Mouse (Mus musculus): ENCODE results near the gene Kcnn1. TPM values are rescaled to one million over a fixed set of nuclear protein-coding genes. Genes with fewer than 3 reads are reported as not detected.
A peak's percentile ranks its signal among the peaks of the same experiment; 100 is the strongest.

Gene Kcnn1
- polyA plus RNA-seq, 1 experiment from 2014 or later: 12.6 TPM

DNA sequence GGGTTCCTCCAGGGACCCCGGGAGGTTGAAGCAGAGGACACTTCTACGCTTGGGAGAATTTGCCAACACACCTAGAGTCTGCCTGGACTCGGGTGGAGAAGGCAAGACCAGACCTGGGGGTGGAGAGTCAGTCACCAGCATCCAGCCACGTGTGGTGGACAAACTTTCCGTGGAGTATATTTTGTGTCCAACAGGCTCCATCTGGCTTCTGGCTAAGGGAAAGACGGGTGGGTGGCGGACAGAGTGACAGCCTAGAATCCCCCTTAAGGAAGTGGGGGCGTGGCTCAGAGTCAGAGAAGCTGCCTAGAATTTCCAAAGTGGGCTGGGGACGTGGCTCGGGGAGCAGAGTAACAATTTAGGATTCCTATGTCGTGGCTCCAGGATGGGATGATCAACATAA is 41.1 kb downstream of the Kcnn1 start:
- H3K36me3 ChIP-seq (ENCODE audit: control insufficient read depth, insufficient read depth, low read length): no peaks in the 10 kb centered on the region
- 48% methylated on average over 11 of the region's 11 CpGs for WGBS
- no peaks in the 10 kb centered on the region for H3K27me3 ChIP-seq (ENCODE audit: control insufficient read depth, insufficient read depth, low read length)
- no peak overlapping the region for H3K4me3 ChIP-seq (ENCODE audit: low read depth, low read length)
- no peaks in the 10 kb centered on the region for H3K4me1 ChIP-seq (ENCODE audit: control insufficient read depth, insufficient read depth, low read length)
- H3K27ac ChIP-seq (ENCODE audit: low read depth, low read length): no peak overlapping the region
- no peak for ATAC-seq (ENCODE audit: low read depth)
- no peaks in the 10 kb centered on the region for H3K9me3 ChIP-seq (ENCODE audit: control insufficient read depth, low read length)
- no peak overlapping the region for H3K9ac ChIP-seq (replicated peaks; ENCODE audit: low read depth, low read length)
- no peak overlapping the region for H3K4me2 ChIP-seq (ENCODE audit: low read depth, low read length)

DNA sequence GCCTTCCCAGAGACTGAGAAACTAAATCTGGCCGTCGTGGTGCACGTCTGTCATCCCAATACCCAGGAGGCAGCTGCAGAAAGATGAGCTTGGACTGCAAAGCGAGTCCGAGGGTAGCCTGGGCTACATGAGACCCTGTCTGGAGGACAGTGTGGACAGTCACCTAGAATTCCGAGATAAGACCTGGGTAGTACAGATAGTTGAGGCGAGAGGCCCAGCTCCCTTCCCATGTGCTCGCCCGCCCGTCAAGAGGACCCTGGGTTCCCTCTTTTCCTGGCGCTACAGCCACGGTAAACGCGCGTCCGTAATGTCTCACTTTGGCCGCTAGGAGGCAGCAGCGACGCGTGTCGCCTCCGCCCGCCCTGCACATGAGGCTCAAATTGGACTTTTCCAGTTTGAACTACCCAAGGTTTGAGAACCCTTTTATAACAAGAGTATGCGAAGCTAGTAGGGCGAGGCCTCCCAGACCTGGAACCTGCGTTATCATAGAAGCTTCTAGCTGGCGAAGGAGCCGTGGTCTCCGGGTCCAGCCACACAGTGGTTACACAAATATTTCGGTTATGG is 41.6 kb downstream of the Kcnn1 start:
- Histone ChIP-seq H3K4me1 (ENCODE audit: control insufficient read depth, insufficient read depth, low read length) (no peaks in the 10 kb centered on the region), H3K4me3 (ENCODE audit: low read depth, low read length) (no peak overlapping the region), H3K4me2 (ENCODE audit: low read depth, low read length) (no peak overlapping the region), H3K27me3 (ENCODE audit: control insufficient read depth, insufficient read depth, low read length) (no peaks in the 10 kb centered on the region), H3K9ac (replicated peaks; ENCODE audit: low read depth, low read length) (no peak overlapping the region), H3K36me3 (ENCODE audit: control insufficient read depth, insufficient read depth, low read length) (no peaks in the 10 kb centered on the region), H3K27ac (ENCODE audit: low read depth, low read length) (no peak overlapping the region), H3K9me3 (ENCODE audit: control insufficient read depth, low read length) (no peaks in the 10 kb centered on the region)
- WGBS: 14% methylated on average over 30 of the region's 30 CpGs
- ATAC-seq (ENCODE audit: low read depth): peak; percentile 45

DNA sequence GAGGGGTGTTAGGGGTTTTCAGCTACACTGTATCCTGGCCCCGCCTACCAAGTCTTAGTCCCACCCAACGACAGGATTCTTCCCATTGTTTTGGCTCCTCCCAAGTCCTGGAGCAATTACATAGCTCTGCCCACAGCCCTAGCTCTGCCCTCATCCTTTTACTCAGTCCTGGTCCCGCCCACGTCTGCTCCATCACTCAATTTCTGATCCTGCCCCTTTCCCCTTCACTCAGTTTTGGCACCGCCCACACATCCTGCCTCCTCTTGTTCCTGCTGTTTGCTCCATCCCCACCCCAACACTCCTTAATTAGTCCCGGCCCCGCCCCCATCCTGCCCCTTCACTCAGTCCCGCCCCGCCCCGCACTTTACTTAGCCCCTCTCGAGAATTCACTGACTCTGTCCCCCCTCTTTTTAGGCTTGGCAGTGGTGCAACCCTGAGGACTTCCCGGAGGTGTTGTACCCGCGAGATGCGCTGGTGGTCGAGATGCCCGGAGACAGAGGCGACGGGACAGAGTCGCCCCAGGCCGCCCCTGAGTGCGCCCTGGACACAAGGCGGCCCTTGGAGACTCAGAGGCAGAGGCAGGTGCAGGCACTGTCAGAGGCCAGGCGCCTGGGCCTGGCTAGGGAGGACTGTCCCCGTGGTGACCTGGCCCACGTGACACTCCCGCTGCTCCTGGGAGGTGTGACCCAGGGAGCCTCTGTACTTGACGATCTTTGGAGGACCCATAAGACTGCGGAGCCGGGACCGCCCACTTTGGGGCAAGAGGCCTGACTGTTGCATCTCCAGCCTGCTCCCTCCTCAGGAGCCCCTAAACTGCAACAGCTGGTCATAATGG is 42.7 kb downstream of the Kcnn1 start:
- H3K27ac ChIP-seq (ENCODE audit: low read depth, low read length): no peak overlapping the region
- no peak overlapping the region for H3K4me2 ChIP-seq (ENCODE audit: low read depth, low read length)
- WGBS: 3% methylated on average over 31 of the region's 31 CpGs

DNA sequence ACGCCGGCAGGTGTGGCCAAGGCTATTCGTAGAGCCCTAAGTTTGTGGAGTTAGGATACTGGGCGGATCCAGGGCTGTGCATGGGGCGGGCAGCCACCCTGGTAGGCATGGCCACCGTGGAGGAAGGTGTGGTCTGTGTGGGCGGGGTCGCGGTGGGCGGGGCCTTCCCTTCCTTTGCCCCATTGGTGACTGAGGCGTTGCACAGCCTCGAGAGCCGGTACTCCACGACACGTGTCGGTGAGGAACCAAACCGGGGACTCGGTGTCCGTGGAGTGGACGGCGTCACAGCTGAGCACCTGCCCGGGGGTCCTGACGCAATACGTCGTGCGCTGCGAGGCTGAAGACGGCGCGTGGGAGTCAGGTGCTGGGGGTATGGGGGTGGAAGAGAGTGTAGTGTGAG is 46.4 kb downstream of the Kcnn1 start:
- ATAC-seq (ENCODE audit: low read depth): no peak
- no peaks in the 10 kb centered on the region for H3K4me1 ChIP-seq (ENCODE audit: control insufficient read depth, insufficient read depth, low read length)
- H3K27me3 ChIP-seq (ENCODE audit: control insufficient read depth, insufficient read depth, low read length): no peaks in the 10 kb centered on the region
- WGBS: 10% methylated on average over 30 of the region's 30 CpGs
- H3K4me3 ChIP-seq (ENCODE audit: low read depth, low read length): peak overlapping the region; percentile 8; the same call in 1 of the 2 replicates
- H3K9ac ChIP-seq (replicated peaks; ENCODE audit: low read depth, low read length): no peak overlapping the region
- no peaks in the 10 kb centered on the region for H3K9me3 ChIP-seq (ENCODE audit: control insufficient read depth, low read length)
- H3K27ac ChIP-seq (ENCODE audit: low read depth, low read length): no peak overlapping the region
- no peaks in the 10 kb centered on the region for H3K36me3 ChIP-seq (ENCODE audit: control insufficient read depth, insufficient read depth, low read length)
- H3K4me2 ChIP-seq (ENCODE audit: low read depth, low read length): peak overlapping the region; percentile 30; the same call in 1 of the 2 replicates

More for the DNA sequence above, 42.7 kb downstream of the Kcnn1 start:
- Histone ChIP-seq H3K36me3 (ENCODE audit: control insufficient read depth, insufficient read depth, low read length) (no peaks in the 10 kb centered on the region), H3K27me3 (ENCODE audit: control insufficient read depth, insufficient read depth, low read length) (no peaks in the 10 kb centered on the region), H3K4me3 (ENCODE audit: low read depth, low read length) (no peak overlapping the region), H3K9me3 (ENCODE audit: control insufficient read depth, low read length) (no peaks in the 10 kb centered on the region), H3K9ac (replicated peaks; ENCODE audit: low read depth, low read length) (no peak overlapping the region), H3K4me1 (ENCODE audit: control insufficient read depth, insufficient read depth, low read length) (no peaks in the 10 kb centered on the region)
- peak; percentile 47; the same call in 1 of the 2 replicates for ATAC-seq (ENCODE audit: low read depth)

DNA sequence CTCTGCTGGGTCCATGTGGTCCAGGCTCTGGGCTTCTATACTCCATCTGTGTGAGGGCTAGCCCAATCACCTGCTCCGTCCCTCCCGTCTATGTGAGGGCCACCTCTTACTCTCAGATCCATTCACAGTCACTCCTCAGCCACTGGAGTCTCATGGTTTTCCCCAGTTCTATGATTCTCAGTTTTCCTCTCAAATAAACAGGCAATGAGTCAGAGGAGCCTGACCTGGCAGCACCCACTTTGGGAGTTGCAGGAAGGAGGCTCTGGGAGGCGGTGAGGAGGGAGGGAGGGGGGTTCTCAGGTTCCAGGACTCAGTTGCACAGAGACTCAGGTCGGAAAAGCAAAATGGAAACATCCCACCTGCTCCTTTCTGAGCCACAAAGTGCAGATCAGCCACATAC is 50.2 kb downstream of the Kcnn1 start:
- WGBS: 58% methylated on average over 4 of the region's 4 CpGs
- no peak for ATAC-seq (ENCODE audit: low read depth)
- Histone ChIP-seq H3K27me3 (ENCODE audit: control insufficient read depth, insufficient read depth, low read length) (no peaks in the 10 kb centered on the region), H3K9ac (replicated peaks; ENCODE audit: low read depth, low read length) (no peak overlapping the region), H3K9me3 (ENCODE audit: control insufficient read depth, low read length) (no peaks in the 10 kb centered on the region), H3K27ac (ENCODE audit: low read depth, low read length) (no peak overlapping the region), H3K4me3 (ENCODE audit: low read depth, low read length) (no peak overlapping the region), H3K36me3 (ENCODE audit: control insufficient read depth, insufficient read depth, low read length) (no peaks in the 10 kb centered on the region), H3K4me1 (ENCODE audit: control insufficient read depth, insufficient read depth, low read length) (no peaks in the 10 kb centered on the region), H3K4me2 (ENCODE audit: low read depth, low read length) (no peak overlapping the region)

DNA sequence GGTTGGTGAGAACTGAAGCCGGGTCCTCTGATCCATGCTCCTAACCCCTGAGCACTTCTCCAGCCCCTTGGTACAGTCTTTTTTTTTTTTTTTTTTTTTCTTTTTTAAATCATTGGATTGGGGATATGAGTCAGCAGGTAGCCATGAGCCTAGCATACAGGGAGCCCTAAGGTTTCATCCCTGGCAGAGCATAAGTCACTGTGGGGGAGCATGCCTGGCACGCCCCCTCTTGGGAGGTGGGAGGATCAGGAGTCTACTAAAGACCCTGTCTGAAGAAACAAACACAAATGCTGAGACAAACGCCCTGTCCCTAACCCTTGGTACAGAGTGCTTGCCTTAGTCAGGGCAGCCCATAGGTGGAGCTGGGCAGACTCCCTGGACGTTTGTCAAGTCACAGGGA is 51.0 kb downstream of the Kcnn1 start:
- ATAC-seq (ENCODE audit: low read depth): no peak
- no peaks in the 10 kb centered on the region for H3K27me3 ChIP-seq (ENCODE audit: control insufficient read depth, insufficient read depth, low read length)
- 40% methylated on average over 4 of the region's 4 CpGs for WGBS
- H3K36me3 ChIP-seq (ENCODE audit: control insufficient read depth, insufficient read depth, low read length): no peaks in the 10 kb centered on the region
- H3K27ac ChIP-seq (ENCODE audit: low read depth, low read length): no peak overlapping the region
- no peaks in the 10 kb centered on the region for H3K9me3 ChIP-seq (ENCODE audit: control insufficient read depth, low read length)
- no peak overlapping the region for H3K4me2 ChIP-seq (ENCODE audit: low read depth, low read length)
- H3K4me3 ChIP-seq (ENCODE audit: low read depth, low read length): no peak overlapping the region
- H3K4me1 ChIP-seq (ENCODE audit: control insufficient read depth, insufficient read depth, low read length): no peaks in the 10 kb centered on the region
- H3K9ac ChIP-seq (replicated peaks; ENCODE audit: low read depth, low read length): no peak overlapping the region

DNA sequence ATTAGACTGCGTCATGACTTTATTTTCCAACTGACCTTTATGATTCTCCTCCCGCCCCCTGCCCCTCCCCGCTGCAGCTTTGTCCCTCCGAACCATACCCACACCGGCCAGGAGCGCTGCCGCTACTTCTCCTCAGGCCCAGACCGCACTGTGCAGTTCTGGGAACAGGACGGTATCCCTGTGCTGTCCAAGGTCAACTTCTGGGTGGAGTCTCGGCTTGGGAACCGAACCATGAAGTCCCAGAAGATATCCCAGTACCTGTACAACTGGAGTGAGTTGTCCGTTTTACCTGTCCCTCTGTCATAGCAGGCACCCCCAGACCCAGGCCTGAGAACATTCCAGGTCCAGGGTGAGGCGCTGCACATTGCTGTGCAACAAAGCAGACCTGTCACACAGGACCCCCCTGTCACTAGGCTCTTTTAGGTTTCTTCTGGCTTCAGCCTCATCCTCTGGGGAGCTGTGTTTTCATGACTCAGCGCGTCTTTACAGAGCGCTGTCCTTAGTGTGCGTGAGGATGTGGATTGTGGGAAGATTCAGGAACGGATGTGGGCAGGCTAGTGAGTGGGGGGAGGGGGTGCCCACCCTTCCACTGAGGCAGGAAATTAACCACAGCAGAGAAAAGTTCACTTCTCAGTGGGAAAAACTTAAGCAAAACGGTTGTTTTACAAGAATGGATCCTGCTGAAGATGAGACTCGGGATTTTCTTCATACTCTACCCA is 51.9 kb downstream of the Kcnn1 start:
- Histone ChIP-seq H3K36me3 (ENCODE audit: control insufficient read depth, insufficient read depth, low read length) (no peaks in the 10 kb centered on the region), H3K27ac (ENCODE audit: low read depth, low read length) (no peak overlapping the region), H3K9ac (replicated peaks; ENCODE audit: low read depth, low read length) (no peak overlapping the region), H3K4me1 (ENCODE audit: control insufficient read depth, insufficient read depth, low read length) (no peaks in the 10 kb centered on the region), H3K4me3 (ENCODE audit: low read depth, low read length) (no peak overlapping the region), H3K4me2 (ENCODE audit: low read depth, low read length) (no peak overlapping the region), H3K27me3 (ENCODE audit: control insufficient read depth, insufficient read depth, low read length) (0 out of 2 replicates have a peak, but pooled peaks cover 1% of the 10 kb centered on the region), H3K9me3 (ENCODE audit: control insufficient read depth, low read length) (no peaks in the 10 kb centered on the region)
- ATAC-seq (ENCODE audit: low read depth): no peak
- WGBS: 74% methylated on average over 20 of the region's 20 CpGs

DNA sequence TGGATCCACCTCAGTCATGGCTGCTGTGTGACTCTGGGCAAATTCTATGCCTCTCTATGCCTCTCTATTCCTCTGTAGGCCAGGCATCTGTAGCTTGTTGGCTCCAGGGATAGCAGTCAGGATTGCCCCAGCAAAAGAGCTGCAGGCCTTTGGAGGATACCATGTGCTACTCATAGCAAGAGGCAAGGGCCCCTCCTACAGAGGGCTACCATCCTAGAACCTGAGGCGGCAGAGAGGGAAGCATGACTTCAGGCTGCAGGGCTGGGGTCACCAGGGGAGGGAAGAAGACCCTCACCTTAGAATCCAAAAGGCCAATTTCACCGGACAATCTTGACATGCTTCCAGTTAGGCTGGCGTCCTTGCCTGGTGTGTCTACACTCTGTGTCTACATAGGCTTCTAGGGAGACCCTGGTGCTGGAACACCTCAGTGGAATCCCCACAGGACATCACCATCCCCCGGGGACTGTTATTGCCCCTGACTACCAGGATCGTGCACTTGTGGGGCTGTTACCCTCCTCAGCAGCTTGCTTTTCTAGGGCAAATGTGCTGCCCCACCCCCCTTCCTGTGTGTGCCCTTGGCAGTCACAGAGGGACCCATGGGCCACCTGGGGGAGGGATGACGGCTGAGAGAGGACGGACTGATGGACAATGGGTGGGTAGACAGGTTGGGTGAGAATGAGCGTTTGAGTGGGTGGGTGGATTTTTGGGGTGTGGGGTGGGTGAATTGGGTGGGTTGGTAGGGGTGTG is 53.9 kb downstream of the Kcnn1 start:
- ATAC-seq (ENCODE audit: low read depth): no peak
- H3K9me3 ChIP-seq (ENCODE audit: control insufficient read depth, low read length): no peaks in the 10 kb centered on the region
- H3K36me3 ChIP-seq (ENCODE audit: control insufficient read depth, insufficient read depth, low read length): no peaks in the 10 kb centered on the region
- no peaks in the 10 kb centered on the region for H3K4me1 ChIP-seq (ENCODE audit: control insufficient read depth, insufficient read depth, low read length)
- no peak overlapping the region for H3K4me2 ChIP-seq (ENCODE audit: low read depth, low read length)
- H3K27me3 ChIP-seq (ENCODE audit: control insufficient read depth, insufficient read depth, low read length): peaks cover 9% of the 10 kb centered on the region; the same call in 1 of the 2 replicates
- H3K9ac ChIP-seq (replicated peaks; ENCODE audit: low read depth, low read length): no peak overlapping the region
- H3K4me3 ChIP-seq (ENCODE audit: low read depth, low read length): no peak overlapping the region
- no peak overlapping the region for H3K27ac ChIP-seq (ENCODE audit: low read depth, low read length)
- WGBS: 78% methylated on average over 8 of the region's 8 CpGs

All from neural tube, embryonic 14.5 days (tissue).